Mouse (Mus musculus) ovary, postnatal 10 days (tissue): ENCODE measurements around the gene Taf15.

Source experiments
- DNase-seq: peaks from one replicate; pipeline ENCODE4 v3.0.0; 2022; ENCODE audit warnings: low spot score

The Taf15 gene

DNA sequence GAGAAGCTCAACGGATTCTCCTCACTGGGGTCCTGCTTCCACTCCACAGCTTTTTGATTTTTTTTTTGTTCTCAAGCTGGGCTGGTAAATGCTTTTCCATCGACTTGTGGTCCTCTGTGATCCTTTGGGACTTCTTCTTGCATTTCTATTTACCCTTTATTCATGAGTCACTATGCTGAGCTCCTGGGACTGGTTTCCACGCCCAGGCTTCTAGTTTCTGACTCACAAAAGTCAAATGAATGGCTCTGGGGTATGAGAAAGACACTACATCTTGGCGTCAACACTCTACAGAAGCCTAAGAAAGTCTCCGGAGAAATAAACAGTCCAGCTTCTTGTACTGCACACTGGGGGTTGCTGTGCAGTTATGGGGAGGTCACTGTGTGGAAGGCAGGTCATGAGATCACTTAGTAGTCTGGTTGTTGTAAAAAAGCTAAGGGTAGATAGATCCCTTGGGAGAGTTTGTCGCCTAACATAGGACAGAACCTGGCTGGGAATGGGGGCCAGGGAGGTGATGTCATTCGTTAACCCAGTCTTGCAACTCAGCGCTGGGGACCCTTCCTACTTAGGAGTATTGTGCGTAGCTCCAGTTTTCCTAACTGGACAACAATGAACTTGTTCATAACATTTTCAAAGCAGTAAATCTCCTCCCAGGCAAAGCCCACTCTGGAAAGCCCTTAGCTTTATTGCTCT, 14.8 kb upstream of the Taf15 start:
- no peak for DNase-seq

DNA sequence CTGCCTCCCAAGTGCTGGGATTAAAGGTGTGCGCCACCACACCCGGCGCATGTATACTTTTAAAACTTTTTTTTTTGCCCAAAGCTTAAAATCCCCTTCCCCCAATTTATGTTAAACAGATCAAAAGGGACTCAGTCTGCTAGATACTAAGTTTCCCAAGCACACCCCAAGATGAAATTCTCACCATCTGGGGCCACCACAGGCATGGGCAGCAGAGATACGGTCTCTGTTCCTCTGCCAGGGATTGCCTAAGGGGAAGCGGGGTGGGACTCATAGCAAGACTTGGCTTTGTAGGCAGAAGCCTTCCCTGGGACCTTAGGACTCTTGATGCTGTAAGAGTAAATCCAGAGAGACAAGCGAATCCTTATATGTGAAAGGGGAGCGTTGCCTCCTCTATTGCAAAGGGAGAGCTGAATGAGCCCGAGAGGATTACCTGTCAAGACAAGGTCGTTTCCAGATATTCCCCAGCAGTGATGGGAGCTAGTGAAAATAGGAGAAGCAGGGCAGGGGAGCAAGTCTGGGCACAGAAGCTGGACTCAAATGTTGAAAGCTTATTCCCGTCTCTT, 11.3 kb upstream of the Taf15 start:
- DNase-seq: no peak

DNA sequence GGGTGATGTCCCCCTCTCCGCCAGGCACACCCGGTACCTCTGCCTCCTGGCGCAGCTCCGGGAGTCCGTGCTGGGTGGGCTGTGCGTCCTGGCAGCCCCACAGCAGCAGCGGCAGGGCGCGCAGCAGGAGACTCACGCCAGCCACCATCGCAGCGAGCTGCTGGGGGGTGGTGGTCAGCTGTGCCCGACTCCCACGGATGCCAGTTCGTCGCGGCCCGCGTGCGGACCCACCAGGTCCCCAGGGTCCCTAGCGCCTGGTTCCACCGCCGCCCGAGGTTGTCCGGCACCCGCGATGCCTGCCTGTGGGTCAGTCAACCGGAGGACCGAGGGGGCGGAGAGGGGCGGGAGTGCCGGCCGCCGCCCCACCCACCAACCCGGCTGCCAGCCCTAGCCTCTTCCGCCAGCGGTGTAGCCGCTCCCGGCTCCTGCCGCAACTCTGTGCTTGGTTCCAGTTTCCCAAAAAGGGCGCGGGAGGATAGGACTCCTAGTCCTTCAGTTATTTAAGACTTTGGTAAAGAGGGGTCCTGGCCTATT, 10.1 kb upstream of the Taf15 start, which contains the start of gene Mmp28:
Gene Mmp28 (minus strand): TSS at position 361 of the 534 bp plus-strand sequence.
- DNase-seq: no peak

DNA sequence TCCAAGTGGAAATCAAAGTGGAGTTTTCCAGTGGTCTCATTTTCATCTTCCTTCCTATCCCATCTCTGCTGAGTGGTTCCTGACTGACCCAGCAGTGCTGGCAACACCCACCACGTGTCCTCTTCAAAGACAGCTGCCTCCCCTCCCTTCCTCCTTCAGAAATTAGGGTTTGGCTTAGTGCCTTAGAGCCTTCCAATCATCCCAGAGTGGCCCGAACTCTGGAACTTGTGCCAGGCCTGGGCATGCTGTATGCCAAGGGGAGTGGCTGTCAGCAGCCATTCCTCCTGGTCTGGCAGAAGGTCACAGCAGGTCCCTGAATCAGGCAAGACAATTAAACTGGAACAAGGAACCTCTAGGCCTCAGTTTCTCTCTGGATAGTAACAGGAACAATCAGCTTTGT, 6.9 kb upstream of the Taf15 start:
- no peak for DNase-seq

DNA sequence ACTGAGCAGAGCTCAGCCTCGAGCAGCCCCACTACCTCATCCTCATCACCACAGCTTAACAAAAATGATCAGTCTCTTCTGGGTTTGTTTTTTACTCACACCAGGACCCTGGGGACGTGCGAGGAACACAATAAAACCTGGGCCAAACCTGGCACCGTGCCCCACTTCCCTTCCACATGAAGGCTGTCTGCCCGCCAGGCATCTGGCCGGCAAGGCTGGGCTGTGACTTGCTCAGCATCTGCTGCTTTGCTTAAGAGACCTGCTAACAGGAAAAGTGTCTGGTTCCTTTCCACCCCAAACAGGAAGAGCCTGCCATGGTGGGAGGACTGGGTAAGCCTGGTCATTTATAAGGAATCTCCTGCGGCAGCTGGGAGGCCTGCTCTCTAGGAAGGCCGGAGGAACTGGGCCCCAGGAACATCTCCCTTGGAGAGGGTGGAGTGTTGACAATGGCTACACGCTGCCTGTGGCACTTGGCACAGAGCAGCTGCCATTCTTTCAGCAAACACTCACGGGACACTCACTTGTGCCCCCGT, 5.7 kb upstream of the Taf15 start:
- DNase-seq: no peak

DNA sequence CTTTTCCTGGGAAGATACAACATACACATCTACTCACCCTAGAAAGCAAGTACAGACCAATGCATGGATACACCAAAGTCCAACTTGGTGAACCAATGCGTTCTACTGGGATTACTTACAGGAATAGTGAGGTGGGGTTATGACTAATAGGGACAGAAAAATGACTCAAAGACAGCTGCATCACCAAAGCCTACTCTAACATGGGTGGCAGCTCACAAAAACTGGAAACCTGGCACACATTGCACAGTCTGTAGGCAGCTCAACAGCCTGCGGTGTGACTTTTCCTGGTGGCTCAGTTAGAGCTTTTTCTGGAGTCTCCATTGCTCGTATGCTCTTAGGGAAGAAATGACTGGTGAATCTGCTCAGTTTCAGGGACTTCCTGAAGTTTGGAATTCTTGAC, 4.1 kb upstream of the Taf15 start:
- no peak for DNase-seq

DNA sequence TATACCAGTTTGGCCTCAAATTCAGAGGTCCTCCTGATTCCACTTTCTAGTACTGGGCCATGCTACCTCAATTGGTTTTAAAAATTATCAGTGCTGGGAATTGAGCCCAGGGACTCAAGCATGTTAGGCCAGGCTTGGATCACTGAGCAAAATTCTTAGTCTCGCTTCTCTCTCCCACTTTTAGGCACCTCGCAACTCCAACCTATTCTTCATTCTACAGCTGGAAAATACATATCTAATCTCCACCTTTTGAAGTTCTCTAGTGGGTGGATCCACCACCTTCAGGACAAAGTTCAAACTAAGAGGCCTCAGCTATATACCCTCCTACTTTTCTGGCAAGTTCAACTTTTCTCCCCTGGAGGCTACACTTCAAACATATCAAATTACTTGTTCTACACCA, 1.1 kb upstream of the Taf15 start:
- DNase-seq: no peak

DNA sequence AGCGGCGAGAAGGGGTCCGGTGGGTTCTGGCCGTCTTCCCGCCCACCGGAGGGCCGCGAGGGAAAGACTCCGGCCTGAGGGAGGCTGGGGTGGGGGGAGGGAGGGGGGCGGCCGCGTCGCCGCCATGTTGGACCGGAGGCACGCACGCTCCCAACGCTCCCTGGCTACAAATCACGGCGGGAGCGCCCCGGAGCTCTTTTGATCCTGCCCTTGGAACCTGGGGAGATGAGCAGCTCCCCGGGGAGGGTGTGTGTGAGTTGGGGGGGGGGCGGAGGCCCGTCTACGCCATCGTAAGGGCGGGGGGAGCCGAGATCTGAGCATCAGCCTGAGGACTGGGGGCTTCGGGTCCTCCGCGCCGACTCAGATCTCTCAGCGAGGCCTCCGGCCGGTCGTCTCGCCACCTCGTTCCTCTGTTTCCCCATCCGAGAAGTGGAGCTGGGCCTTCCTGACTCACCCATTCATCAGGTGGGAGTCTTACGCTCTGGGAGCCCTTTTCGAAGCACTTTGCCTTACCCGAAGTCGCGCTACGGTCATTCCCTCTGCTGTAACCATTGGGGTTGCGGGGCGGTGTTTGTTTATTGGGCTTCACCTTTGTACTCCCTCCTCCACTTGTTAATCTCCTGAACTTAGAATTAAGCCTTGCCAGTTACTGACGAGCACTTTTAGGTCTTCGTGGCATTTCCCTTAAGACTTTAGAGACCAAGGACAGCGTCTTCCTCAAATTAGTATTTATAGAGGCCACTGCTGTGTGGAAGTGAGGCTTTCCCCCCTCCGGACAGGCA, 540 bp downstream of the Taf15 start:
- DNase-seq: no peak

DNA sequence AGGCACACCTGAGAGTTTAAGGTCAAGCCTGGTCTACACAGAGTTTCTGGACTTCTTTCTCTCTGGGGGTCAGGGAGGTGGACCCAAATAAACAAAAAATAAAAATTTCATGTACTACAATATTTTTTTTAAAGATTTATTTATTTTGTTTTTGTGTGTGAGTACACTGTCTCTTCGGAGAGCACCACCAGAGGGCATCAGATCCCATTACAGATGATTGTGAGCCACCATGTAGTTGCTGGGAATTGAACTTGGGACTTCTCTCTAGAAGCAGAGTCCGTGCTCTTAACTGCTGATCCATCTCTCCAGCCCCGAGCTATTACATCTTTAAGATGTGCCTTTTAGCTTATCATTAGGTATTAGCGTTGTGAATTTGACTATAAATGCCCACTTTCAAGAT, 18.6 kb downstream of the Taf15 start:
- no peak for DNase-seq

DNA sequence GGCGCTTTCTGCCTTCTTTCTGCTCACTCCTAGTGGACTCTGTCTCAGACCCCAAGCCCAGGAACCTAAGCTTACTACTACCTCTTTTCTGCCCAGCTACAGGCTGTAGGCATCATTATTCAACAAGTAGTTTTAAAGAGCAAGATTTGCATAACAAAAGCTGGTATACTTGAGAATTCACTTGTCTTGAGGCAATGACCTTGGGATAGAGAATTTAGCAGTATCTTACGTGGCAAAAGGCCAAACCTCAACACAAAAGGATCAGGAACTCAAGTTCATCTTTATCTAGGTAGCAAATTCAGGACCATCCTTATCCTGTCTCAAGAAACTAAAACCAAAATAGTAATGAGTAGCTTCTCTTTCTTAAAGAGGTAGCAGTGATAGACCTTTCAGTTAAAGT, 22.7 kb downstream of the Taf15 start:
- DNase-seq: no peak

DNA sequence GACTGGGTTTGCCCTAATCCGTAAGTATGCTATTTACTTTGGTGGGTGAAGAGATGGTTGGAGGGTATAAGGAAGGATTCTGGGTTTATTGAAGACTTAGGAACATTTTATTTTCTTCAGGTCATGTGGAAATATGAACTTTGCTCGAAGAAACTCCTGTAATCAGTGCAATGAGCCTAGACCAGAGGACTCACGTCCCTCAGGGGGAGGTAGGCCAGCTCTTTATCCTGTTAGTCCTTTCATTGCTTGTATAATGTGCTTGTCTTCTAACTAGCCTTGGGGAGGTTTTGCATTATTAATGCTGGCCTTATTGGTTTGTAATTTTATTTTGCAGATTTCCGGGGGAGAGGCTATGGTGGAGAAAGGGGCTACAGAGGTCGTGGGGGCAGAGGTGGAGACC, 31.4 kb downstream of the Taf15 start:
- DNase-seq: no peak

DNA sequence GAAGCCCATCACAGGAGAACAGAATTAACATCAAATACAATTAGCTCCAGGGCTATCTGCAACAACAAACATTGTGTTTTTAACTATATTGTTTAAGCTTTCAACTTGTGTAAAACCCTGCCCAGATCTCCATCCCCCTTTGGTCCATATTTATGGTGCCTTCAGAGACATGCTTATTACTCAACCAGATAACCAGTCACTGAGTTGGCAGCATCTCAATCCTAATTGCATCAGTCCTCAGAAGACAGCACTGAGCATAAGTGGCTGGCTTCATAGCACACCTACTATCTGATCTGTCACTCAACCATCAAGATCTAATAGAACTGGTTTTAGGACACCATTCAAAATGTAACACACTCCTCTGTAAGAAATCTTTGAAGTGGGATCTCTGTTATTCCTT, 36.6 kb downstream of the Taf15 start:
- DNase-seq: no peak

DNA sequence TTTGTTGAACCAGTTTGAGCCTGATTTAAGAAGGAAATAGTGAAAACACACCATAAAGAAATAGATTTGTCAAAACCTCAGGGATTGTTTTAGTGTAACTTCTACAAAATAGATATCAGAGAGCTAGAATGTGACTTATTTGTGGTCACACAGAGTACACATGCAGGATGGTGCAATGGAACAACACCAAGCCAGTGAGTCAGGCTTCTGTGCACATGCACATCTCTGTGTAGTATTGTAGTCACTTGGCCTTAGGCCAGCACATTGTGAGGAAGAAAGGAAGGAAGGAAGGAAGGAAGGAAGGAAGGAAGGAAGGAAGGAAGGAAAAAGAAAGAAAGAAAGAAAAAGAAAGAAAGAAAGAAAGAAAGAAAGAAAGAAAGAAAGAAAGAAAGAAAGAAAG, 44.3 kb downstream of the Taf15 start:
- no peak for DNase-seq

DNA sequence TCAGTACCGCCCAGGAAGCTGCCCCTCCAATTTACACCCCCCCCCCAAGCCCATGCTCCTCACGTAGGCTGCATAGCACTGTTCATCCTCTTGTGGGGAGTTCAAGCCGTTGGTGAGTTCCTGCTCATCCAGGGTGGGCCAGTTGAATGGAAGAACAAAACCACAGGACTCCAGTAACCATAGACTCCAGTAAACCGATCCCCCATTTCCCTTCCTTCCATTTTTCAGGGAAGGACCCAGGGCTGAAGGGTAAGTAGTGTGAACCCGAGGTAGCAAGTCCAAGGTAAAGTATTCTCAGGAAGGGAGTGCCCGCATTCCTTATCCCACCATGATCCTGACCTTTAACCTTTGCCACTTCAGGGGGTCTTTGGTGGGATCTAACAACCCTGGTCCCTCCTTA, 45.5 kb downstream of the Taf15 start:
- DNase-seq: no peak

DNA sequence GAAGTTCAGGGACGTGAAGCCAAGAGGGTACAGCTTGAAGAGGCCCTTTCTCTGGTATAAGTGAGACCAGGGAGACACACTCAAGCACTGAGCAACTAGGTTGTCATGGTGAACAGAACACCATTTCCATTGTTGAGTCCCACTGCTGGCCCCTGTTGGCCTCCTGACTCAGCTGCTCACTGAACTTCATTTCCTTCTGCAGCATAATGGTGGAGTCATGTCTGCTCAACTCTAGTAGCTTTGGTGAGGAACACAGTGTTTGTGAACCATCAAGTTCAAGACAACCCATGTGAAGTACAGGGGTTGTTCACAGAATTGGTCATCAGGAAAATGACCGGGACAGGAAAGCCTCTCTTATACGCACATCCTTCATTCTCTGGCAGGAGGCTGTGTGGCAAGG, 49.2 kb downstream of the Taf15 start, which contains the start of gene Heatr9:
Gene Heatr9 (minus strand): TSS at position 101 of the 400 bp plus-strand sequence.
- DNase-seq: no peak

DNA sequence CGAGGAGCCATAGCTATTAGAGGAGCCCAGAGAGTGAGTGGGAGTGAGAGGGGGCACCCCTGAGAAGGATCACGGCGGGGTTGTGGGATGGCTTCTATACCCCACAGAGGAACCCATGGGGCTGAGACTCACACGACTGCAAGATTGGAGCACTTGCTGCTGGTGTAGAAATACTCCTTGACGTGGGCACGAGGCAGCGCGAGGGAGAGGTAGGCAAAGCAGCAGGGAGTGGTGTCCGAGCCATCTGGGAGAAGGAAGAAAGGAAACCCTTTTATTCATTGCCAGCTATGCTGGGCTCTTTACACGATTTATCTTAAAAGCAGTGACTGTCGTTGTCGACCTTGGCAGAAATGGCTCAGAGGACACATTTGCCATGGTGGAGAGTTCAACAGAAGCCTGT, 56.1 kb downstream of the Taf15 start:
- no peak for DNase-seq

DNA sequence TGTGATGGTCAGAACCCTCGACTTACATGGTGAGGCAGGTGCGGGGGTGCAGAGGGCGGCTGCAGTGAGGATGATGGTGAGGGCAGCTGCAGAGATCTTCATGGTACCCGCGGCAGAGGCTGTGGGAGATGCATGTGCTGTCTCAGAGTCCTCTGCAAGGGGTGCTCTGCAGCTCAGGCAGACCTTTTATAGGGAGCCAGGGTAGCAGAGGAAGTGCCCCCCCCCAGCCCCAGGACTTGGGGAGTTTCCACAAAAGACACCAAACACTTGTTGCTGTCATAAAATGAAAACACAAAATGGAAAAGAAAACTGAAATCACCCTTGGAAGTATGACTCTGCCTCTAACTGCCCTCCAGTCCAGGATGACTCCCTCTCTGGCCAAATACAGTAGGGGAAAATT, 57.5 kb downstream of the Taf15 start, which contains the start of gene Ccl5:
Gene Ccl5 (minus strand): TSS at position 159 of the 400 bp plus-strand sequence.
- DNase-seq: no peak

DNA sequence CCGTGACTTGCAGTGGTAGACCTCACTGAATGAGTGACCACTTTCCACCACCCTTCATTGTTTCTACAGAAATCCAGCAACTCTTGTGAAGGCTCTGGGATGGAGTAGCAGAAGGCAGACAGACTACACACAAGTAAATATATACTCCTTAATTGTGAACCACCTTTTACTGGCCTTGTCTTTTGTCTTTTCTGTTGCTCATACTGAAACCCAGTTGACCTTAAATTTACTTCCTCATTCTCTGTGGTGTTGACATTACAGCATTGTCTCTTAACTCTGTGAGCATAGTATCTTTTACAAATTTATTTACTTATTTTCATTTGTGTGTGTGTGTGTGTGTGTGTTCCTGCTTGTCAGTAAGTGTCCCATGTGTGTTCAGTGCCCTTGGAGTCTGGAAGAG, 60.3 kb downstream of the Taf15 start:
- no peak for DNase-seq

DNA sequence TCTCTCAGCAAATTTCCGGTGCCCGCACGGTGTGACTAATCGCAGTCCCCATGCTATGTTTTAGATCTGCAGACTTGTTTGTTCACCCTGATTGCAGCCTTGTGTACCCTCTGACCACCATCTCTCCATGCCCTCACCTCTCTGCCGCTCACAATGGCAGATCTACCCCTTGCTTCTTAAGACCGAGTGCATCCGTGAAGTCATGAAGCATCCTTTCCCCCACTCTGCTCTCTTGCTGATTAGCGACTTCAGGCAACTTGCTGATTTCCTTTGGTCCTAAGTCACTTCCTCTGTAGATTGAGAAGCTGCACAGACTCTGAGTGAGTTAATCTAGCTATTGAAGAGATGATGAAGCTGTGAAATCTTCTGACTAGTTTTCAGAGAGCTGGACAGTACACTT, 61.3 kb downstream of the Taf15 start:
- no peak for DNase-seq

DNA sequence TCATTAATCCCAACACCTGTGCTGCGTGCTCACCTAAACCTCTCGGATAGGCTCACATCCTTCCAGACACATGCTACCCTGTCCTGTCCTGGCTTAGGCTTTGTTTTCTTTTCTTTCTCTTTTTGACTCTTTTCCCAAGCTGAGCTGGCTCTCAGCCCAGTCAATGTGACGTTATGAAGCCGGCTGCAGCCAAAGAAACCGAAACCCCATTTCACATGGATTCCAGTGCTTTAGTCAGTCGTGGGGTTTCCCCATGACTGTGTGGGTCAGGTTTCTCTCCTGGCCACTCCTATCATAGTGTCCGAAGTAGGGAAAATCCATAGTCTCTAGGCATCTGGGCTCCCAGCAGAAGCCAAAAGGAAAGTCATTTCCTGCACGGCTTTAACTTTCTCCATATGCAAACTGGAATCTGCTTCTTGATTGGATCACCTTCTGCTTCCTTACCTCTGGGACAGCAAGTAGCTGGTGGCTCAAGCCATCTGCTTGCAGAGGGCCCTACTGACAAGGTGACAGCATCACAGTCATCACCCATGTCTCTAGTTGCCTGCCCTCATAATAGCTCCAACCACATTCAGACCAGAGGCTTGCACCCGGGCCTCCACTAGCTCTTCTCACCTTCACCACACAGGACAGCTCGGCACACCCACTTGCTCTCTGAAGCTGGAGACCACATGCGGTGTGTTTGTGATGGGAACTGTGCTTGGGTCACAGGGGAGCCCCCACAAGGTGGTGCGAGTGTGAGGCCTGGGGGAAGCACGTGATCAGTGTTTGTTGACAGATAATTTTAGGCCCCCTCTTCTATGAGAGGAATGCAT, 61.9 kb downstream of the Taf15 start:
- DNase-seq: peak; percentile 66

DNA sequence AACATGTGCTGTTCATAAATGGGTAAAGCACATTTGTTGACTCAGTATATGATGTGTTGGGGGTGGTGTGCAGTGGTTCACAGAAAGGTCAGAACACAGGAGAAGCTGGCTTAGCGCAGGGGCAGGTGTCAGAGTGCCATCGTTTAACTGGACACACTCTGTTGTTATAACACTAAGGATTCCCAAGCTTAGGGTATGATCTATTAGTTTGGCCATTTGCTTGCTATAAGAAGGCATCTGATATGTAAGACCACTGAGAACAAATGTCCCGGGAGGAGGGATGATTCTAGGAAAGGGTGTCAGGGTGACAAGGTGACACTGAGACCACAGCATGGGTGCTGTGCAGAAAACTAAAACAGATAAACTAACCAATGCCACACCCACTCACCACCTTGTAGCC, 63.9 kb downstream of the Taf15 start:
- no peak for DNase-seq
